Mouse (Mus musculus) myocyte (in vitro differentiated cells): Measurements from ENCODE around the gene 2900011O08Rik.

Experiments used
- E2F4 ChIP-seq: IDR thresholded peaks from one replicate; pipeline ENCODE4 v1.6.1; 2011; ENCODE audit warnings: mild to moderate bottlenecking, control low read depth, moderate library complexity; ENCODE audit not compliant: insufficient read depth
- MYOD1 ChIP-seq, 3 experiments: IDR thresholded peaks; one replicate each; pipeline ENCODE4 v1.6.1; 2011; ENCODE audit warnings: control low read depth in 2 of 3, low read depth in 2 of 3, mild to moderate bottlenecking in 2 of 3, moderate library complexity in 1 of 3; ENCODE audit not compliant: insufficient read length in 2 of 3, control insufficient read depth in 1 of 3
- POLR2A ChIP-seq: IDR thresholded peaks from one replicate; pipeline ENCODE4 v1.6.1; 2011; ENCODE audit warnings: low read depth, mild to moderate bottlenecking, control low read depth, moderate library complexity; ENCODE audit not compliant: insufficient read length
- POLR2AphosphoS2 ChIP-seq: IDR thresholded peaks from one replicate; pipeline ENCODE4 v1.6.1; 2011; ENCODE audit warnings: low read depth, control low read depth; ENCODE audit not compliant: insufficient read length
- REST ChIP-seq: IDR thresholded peaks from one replicate; pipeline ENCODE4 v1.6.1; 2011; ENCODE audit warnings: mild to moderate bottlenecking, control low read depth, moderate library complexity; ENCODE audit not compliant: insufficient read depth, insufficient read length
- TCF12 ChIP-seq: IDR thresholded peaks from one replicate; pipeline ENCODE4 v1.6.1; 2011; ENCODE audit warnings: mild to moderate bottlenecking, control low read depth; ENCODE audit not compliant: poor library complexity, insufficient read depth, severe bottlenecking
- USF1 ChIP-seq: IDR thresholded peaks from one replicate; pipeline ENCODE4 v1.6.1; 2011; ENCODE audit warnings: low read depth, mild to moderate bottlenecking, control low read depth, moderate library complexity

DNA sequence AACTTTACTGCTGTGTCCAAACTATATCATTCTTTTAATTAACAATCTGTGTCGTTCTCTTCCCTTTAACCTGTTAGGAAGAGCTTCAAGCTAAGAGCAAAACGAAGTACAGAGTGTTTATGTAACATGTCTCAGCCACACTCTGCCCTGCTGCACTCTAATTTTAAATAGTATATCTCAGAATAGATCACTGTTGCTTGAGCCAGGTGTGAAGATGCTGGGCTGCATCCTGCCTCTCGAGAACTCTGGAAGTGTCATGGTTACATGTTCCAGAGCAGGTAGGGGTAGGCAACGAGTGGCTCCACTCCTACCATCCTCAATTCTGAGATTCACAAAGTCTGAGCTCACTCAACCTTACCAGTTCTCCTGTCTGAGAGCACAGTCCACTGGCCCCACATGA lies 70.3 kb downstream of the 2900011O08Rik start:
- TF ChIP-seq POLR2A (no peak), REST (no peak), E2F4 (no peak), POLR2AphosphoS2 (no peak), TCF12 (no peak), USF1 (no peak), MYOD1 (IDR thresholded peaks at IDR 0.05; ENCODE audit: control insufficient read depth in 1 of 3, insufficient read length in 2 of 3, low read depth in 2 of 3) (no peak)
